Mouse (Mus musculus) kidney, adult 2 months (tissue): Measurements from ENCODE around the gene Olfr702.

Source experiments
- CTCF ChIP-seq: fragments of 200-500 bp; conservative IDR thresholded peaks from 2 replicates; pipeline ENCODE4 v1.5.1; 2011; ENCODE audit warnings: low read depth, mild to moderate bottlenecking, control low read depth, low read length, moderate library complexity, mixed read lengths; ENCODE audit not compliant: insufficient read depth, insufficient read length
- POLR2A ChIP-seq: fragments of 200-500 bp; IDR thresholded peaks from one replicate; pipeline ENCODE4 v1.6.1; 2011; ENCODE audit warnings: low read depth, low read length, control low read depth

GRCm38 (mm10) chr7:106862885-106863284, 29.2 kb upstream of the Olfr702 start, which contains the start of gene Olfr704:
- TF ChIP-seq CTCF = no peak
- no peak for TF ChIP-seq POLR2A
